Mouse (Mus musculus) heart, embryonic 14.5 days (tissue): ENCODE data around the gene 6330409D20Rik. TPM values are rescaled to one million over a fixed set of nuclear protein-coding genes. Genes with fewer than 3 reads are reported as not detected.

Experiments used
- ATAC-seq: fragments of 200-750 bp; cut with Nextera tagmentation; 2 replicates; pipeline ENCODE4 v1.8.0; 2017; ENCODE audit warnings: low read depth, moderate TSS enrichment; ENCODE audit not compliant: insufficient number of reproducible peaks, insufficient read depth, low FRiP score
- H3K27ac ChIP-seq, 2 experiments: fragments of 200-500 bp in 1 of 2; fragments of 300-500 bp in 1 of 2; sonication (generic) in 1 of 2; replicated peaks in 1 of 2; 2 replicates each; pipeline ENCODE4 v1.5.1; 2012 to 2014; ENCODE audit warnings: low read depth in 2 of 2, low read length in 2 of 2, control low read depth in 1 of 2, mild to moderate bottlenecking in 1 of 2, mixed read lengths in 1 of 2; ENCODE audit not compliant: control insufficient read depth in 1 of 2, insufficient read depth in 1 of 2
- H3K27me3 ChIP-seq: fragments of 300-500 bp; sonication (generic); 2 replicates; pipeline ENCODE4 v1.6.1; 2014; ENCODE audit warnings: mild to moderate bottlenecking, low read length, control low read depth; ENCODE audit not compliant: control insufficient read depth, insufficient read depth
- H3K36me3 ChIP-seq: fragments of 300-500 bp; sonication (generic); 2 replicates; pipeline ENCODE4 v1.6.1; 2014; ENCODE audit warnings: mild to moderate bottlenecking, control low read depth, low read length, mixed read lengths; ENCODE audit not compliant: control insufficient read depth, insufficient read depth
- H3K4me1 ChIP-seq, 2 experiments: fragments of 200-500 bp in 1 of 2; fragments of 300-500 bp in 1 of 2; sonication (generic) in 1 of 2; 2 replicates each; pipeline ENCODE4 v1.6.1; 2012 to 2014; ENCODE audit warnings: low read length in 2 of 2, control low read depth in 1 of 2, mixed read lengths in 1 of 2; ENCODE audit not compliant: control insufficient read depth in 2 of 2, insufficient read depth in 2 of 2
- H3K4me2 ChIP-seq: fragments of 300-500 bp; sonication (generic); 2 replicates; pipeline ENCODE4 v1.6.1; 2014; ENCODE audit warnings: mild to moderate bottlenecking, low read length
- H3K4me3 ChIP-seq, 2 experiments: fragments of 200-500 bp in 1 of 2; fragments of 300-500 bp in 1 of 2; sonication (generic) in 1 of 2; 2 replicates each; pipeline ENCODE4 v1.5.1; 2012 to 2014; ENCODE audit warnings: low read length in 2 of 2, mild to moderate bottlenecking in 2 of 2, control low read depth in 1 of 2, low read depth in 1 of 2, moderate library complexity in 1 of 2; ENCODE audit not compliant: control insufficient read depth in 1 of 2, insufficient read depth in 1 of 2
- H3K9ac ChIP-seq: fragments of 300-500 bp; sonication (generic); 2 replicates; pipeline ENCODE4 v1.6.1; 2014; ENCODE audit warnings: mild to moderate bottlenecking, low read length
- H3K9me3 ChIP-seq: fragments of 300-500 bp; sonication (generic); 2 replicates; pipeline ENCODE4 v1.6.1; 2016; ENCODE audit warnings: low read length, control low read depth; ENCODE audit not compliant: control insufficient read depth
- WGBS: fragments of 180-500 bp; shearing (Covaris S2); extraction: QIAGEN DNeasy Blood & Tissue Kit; methylation state at CpG from one replicate; pipeline ENCODE4 v1.1.7; 2014; 5-methylcytosine and 5-hydroxymethylcytosine counted together
- microRNA counts: library from miRNA; unstranded; fragments of <30 nt; microRNA quantifications from one replicate; lab custom pipeline; 2016
- microRNA-seq: library from miRNA; unstranded; fragments of <30 nt; microRNA quantifications from one replicate; pipeline ENCODE4, GENCODE M21; 2016
- polyA plus RNA-seq: library from polyadenylated mRNA; unstranded; fragments of >200 nt; fragmentation: Nextera tagmentation; extraction: Ambion mirVana; gene quantifications from 2 replicates; pipeline ENCODE4 v1.2.1, GENCODE M21; 2014

6330409D20Rik gene
- polyA plus RNA-seq, 1 experiment from 2014 or later: 0.68 TPM

GRCm38 (mm10) chr2:32684681-32685428 lies 56.0 kb downstream of the 6330409D20Rik start:
- Histone ChIP-seq H3K9me3 (no peaks in the 10 kb centered on the region), H3K9ac (no peak overlapping the region), H3K27ac (no peak overlapping the region), H3K27me3 (no peaks in the 10 kb centered on the region), H3K4me2 (no peak overlapping the region), H3K4me3 (no peak overlapping the region), H3K36me3 (peaks cover 81% of the 10 kb centered on the region), H3K4me1 (peaks cover 5 to 15% of the 10 kb centered on the region in 2 experiments)
- 80% methylated on average over 15 of the region's 15 CpGs for WGBS
- no peak for ATAC-seq

- Histone ChIP-seq H3K27me3 (no peaks in the 10 kb centered on the region), H3K36me3 (peaks cover 92% of the 10 kb centered on the region), H3K9ac (no peak overlapping the region), H3K9me3 (no peaks in the 10 kb centered on the region), H3K4me3 (no peak overlapping the region), H3K27ac (no peak overlapping the region), H3K4me2 (no peak overlapping the region), H3K4me1 (peaks cover 7 to 22% of the 10 kb centered on the region in 2 experiments)
- ATAC-seq: no peak
- WGBS: 88% methylated on average over 10 of the region's 10 CpGs
These were observed 57.1 kb downstream of the 6330409D20Rik start for GRCm38 (mm10) chr2:32683701-32684100.

DNA sequence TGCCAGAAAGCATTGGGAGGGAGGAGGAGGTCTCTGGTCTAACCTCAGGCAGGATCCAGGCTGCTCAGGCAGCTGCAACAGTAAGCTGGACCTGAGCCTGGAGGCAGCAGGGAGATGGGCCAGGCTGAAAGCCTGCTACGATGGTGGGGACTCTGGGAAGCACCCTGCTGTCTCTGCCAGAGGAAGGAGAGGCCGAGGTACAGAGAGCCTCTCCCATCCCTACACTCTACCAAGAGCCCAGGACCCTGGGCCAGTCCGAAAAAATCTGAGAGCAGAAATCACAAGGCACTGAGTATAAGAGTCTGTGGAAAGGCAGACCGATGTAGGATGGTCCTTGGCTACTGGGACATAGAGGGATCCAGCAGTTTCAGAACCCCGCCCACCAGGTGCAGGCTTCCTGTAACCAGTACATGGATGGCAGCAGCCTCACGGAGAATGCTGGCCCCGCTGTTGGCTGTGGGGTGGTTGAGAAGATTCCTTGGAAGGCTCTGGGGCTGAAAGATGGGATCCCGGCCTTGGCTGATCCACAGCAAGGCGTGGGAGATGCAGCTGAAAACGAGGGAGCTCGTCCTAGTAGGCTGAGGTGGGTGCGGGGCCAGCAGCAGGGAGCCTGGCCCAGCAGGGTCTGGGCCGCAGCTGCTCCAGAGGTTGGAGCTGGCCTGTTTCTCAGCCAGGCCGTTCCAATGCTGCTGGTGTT lies 57.9 kb downstream of the 6330409D20Rik start:
- no peak overlapping the region for H3K9ac ChIP-seq
- no peak overlapping the region for H3K4me2 ChIP-seq
- no peak overlapping the region for H3K4me3 ChIP-seq
- H3K9me3 ChIP-seq: no peaks in the 10 kb centered on the region
- whole genome bisulfite sequencing: 75% methylated on average over 14 of the region's 14 CpGs
- no peaks in the 10 kb centered on the region for H3K27me3 ChIP-seq
- H3K27ac ChIP-seq: no peak overlapping the region
- H3K36me3 ChIP-seq: peaks cover 98% of the 10 kb centered on the region
- H3K4me1 ChIP-seq: peaks cover 7 to 22% of the 10 kb centered on the region in 2 experiments
- no peak for ATAC-seq

MicroRNAs encoded within 50 kb of the gene (microRNA counts, 519-probe panel; counts per million panel counts)
- 322 counts per million, percentile 70 among the panel's probes with 10 or more counts for microRNA mmu-miR-2861 (lab: Ali Mortazavi, UCI)

Small RNA genes lying within 50 kb of the gene (microRNA-seq; reads per million reads assigned to microRNA genes)
- gene Mir2861 (not detected), gene Mir3960 (not detected), gene Mir8093 (not detected)

Other genes starting within 250 kb of the 6330409D20Rik start
- 5.8 and 6.3 TPM in 2 replicates for gene Fam102a, start 205.7 kb downstream of the 6330409D20Rik start, polyA plus RNA-seq
- gene Dpm2, start 170.2 kb downstream of the 6330409D20Rik start, polyA plus RNA-seq: 72.9 and 85.0 TPM in 2 replicates
- gene Pip5kl1, start 166.2 kb downstream of the 6330409D20Rik start, polyA plus RNA-seq: 0.19 TPM in 1 of 2 replicates, not detected in the other
- gene 9430097D07Rik, start 165.3 kb downstream of the 6330409D20Rik start, polyA plus RNA-seq: 0.13 TPM in 1 of 2 replicates, not detected in the other
- gene St6galnac4, start 153.9 kb downstream of the 6330409D20Rik start, polyA plus RNA-seq: 33.4 and 35.7 TPM in 2 replicates
- gene St6galnac6, start 141.3 kb downstream of the 6330409D20Rik start, polyA plus RNA-seq: 11.0 and 12.2 TPM in 2 replicates
- 336 and 355 TPM in 2 replicates for gene Ak1, start 119.3 kb downstream of the 6330409D20Rik start, polyA plus RNA-seq
- 146 and 148 TPM in 2 replicates for gene Eng, start 94.4 kb downstream of the 6330409D20Rik start, polyA plus RNA-seq
- 12.1 and 12.2 TPM in 2 replicates for gene Fpgs, start 36.9 kb downstream of the 6330409D20Rik start, polyA plus RNA-seq
- 44.5 and 45.3 TPM in 2 replicates for gene Cdk9, start 27.9 kb downstream of the 6330409D20Rik start, polyA plus RNA-seq
- 23.7 and 27.7 TPM in 2 replicates for gene Sh2d3c, start 20.0 kb downstream of the 6330409D20Rik start, polyA plus RNA-seq
- gene Tor2a, start 16.2 kb upstream of the 6330409D20Rik start, polyA plus RNA-seq: 38.0 and 42.7 TPM in 2 replicates
- gene Ttc16, start 34.6 kb upstream of the 6330409D20Rik start, polyA plus RNA-seq: 0.22 TPM in 1 of 2 replicates, not detected in the other
- gene Ptrh1, start 34.8 kb upstream of the 6330409D20Rik start, polyA plus RNA-seq: 2.6 and 3.6 TPM in 2 replicates
- gene Cfap157, start 43.4 kb upstream of the 6330409D20Rik start, polyA plus RNA-seq: 0.35 and 0.36 TPM in 2 replicates
- 28.7 and 29.7 TPM in 2 replicates for gene Stxbp1, start 106.2 kb upstream of the 6330409D20Rik start, polyA plus RNA-seq
- 18.1 and 25.1 TPM in 2 replicates for gene Fam129b, start 135.1 kb upstream of the 6330409D20Rik start, polyA plus RNA-seq
- 112 and 129 TPM in 2 replicates for gene Rpl12, start 220.5 kb upstream of the 6330409D20Rik start, polyA plus RNA-seq
- 6.3 and 7.4 TPM in 2 replicates for gene Lrsam1, start 220.6 kb upstream of the 6330409D20Rik start, polyA plus RNA-seq
- 16.9 and 17.1 TPM in 2 replicates for gene Slc2a8, start 241.1 kb upstream of the 6330409D20Rik start, polyA plus RNA-seq